Mouse (Mus musculus) myocyte (in vitro differentiated cells): Measurements from ENCODE around the gene Ptpn3. TPM values are rescaled to one million over a fixed set of nuclear protein-coding genes. Genes with fewer than 3 reads are reported as not detected.

Experiments
- H3K27me3 ChIP-seq: one replicate; pipeline ENCODE4 v1.6.1; 2011; ENCODE audit not compliant: control insufficient read depth, insufficient read depth, insufficient read length
- H3K36me3 ChIP-seq: one replicate; pipeline ENCODE4 v1.6.1; 2011; ENCODE audit not compliant: control insufficient read depth, insufficient read depth
- H3K4me2 ChIP-seq: one replicate; pipeline ENCODE4 v1.6.1; 2011; ENCODE audit warnings: low read depth, control low read depth
- H3K4me3 ChIP-seq: one replicate; pipeline ENCODE4 v1.5.1; 2011; ENCODE audit warnings: mild to moderate bottlenecking, control low read depth, moderate library complexity
- H3K79me2 ChIP-seq: one replicate; pipeline ENCODE4 v1.6.1; 2011; ENCODE audit not compliant: control insufficient read depth, insufficient read depth
- H3ac ChIP-seq: one replicate; pipeline ENCODE4 v1.6.1; 2011; ENCODE audit not compliant: control insufficient read depth, insufficient read length
- CEBPB ChIP-seq: IDR thresholded peaks from 2 replicates; pipeline ENCODE4 v1.6.1; 2011; ENCODE audit warnings: mild to moderate bottlenecking, moderate library complexity; ENCODE audit not compliant: poor library complexity, insufficient read depth, severe bottlenecking
- E2F4 ChIP-seq: IDR thresholded peaks from one replicate; pipeline ENCODE4 v1.6.1; 2011; ENCODE audit warnings: mild to moderate bottlenecking, control low read depth, moderate library complexity; ENCODE audit not compliant: insufficient read depth
- MAX ChIP-seq: IDR thresholded peaks from one replicate; pipeline ENCODE4 v1.6.1; 2011; ENCODE audit warnings: low read depth, mild to moderate bottlenecking, control low read depth
- MYOD1 ChIP-seq, 3 experiments: IDR thresholded peaks; one replicate each; pipeline ENCODE4 v1.6.1; 2011; ENCODE audit warnings: control low read depth in 2 of 3, low read depth in 2 of 3, mild to moderate bottlenecking in 2 of 3, moderate library complexity in 1 of 3; ENCODE audit not compliant: insufficient read length in 2 of 3, control insufficient read depth in 1 of 3
- MYOG ChIP-seq, 3 experiments: IDR thresholded peaks; one replicate each; pipeline ENCODE4 v1.6.1; 2011; ENCODE audit warnings: control low read depth in 2 of 3, low read depth in 2 of 3, mild to moderate bottlenecking in 2 of 3; ENCODE audit not compliant: insufficient read length in 2 of 3, control insufficient read depth in 1 of 3, insufficient read depth in 1 of 3
- POLR2A ChIP-seq: IDR thresholded peaks from one replicate; pipeline ENCODE4 v1.6.1; 2011; ENCODE audit warnings: low read depth, mild to moderate bottlenecking, control low read depth, moderate library complexity; ENCODE audit not compliant: insufficient read length
- POLR2AphosphoS2 ChIP-seq: IDR thresholded peaks from one replicate; pipeline ENCODE4 v1.6.1; 2011; ENCODE audit warnings: low read depth, control low read depth; ENCODE audit not compliant: insufficient read length
- REST ChIP-seq: IDR thresholded peaks from one replicate; pipeline ENCODE4 v1.6.1; 2011; ENCODE audit warnings: mild to moderate bottlenecking, control low read depth, moderate library complexity; ENCODE audit not compliant: insufficient read depth, insufficient read length
- SRF ChIP-seq: IDR thresholded peaks from one replicate; pipeline ENCODE4 v1.6.1; 2011; ENCODE audit warnings: low read depth; ENCODE audit not compliant: control insufficient read depth, insufficient read length
- TCF12 ChIP-seq: IDR thresholded peaks from one replicate; pipeline ENCODE4 v1.6.1; 2011; ENCODE audit warnings: mild to moderate bottlenecking, control low read depth; ENCODE audit not compliant: poor library complexity, insufficient read depth, severe bottlenecking
- TCF3 ChIP-seq: IDR thresholded peaks from one replicate; pipeline ENCODE4 v1.6.1; 2011; ENCODE audit warnings: low read depth, control low read depth; ENCODE audit not compliant: insufficient read length
- USF1 ChIP-seq: IDR thresholded peaks from one replicate; pipeline ENCODE4 v1.6.1; 2011; ENCODE audit warnings: low read depth, mild to moderate bottlenecking, control low read depth, moderate library complexity
- polyA plus RNA-seq: library from polyadenylated mRNA; unstranded; fragments of >200 nt; fragmentation: generic; extraction: Trizol; gene quantifications from one replicate; pipeline ENCODE4 v1.2.1, GENCODE M21; 2012; ENCODE audit warnings: missing spikeins

The Ptpn3 gene
- polyA plus RNA-seq, 1 experiment: 3.1 TPM

GRCm38 (mm10) chr4:57306260-57306659 lies 4.6 kb upstream of the Ptpn3 start:
- Histone ChIP-seq H3ac (no peak overlapping the region), H3K79me2 (no peaks in the 10 kb centered on the region), H3K27me3 (no peaks in the 10 kb centered on the region), H3K4me2 (peak overlapping the region; percentile 26), H3K36me3 (no peaks in the 10 kb centered on the region), H3K4me3 (no peak overlapping the region)
- no peak for TF ChIP-seq USF1
- TF ChIP-seq MYOD1 (IDR thresholded peaks at IDR 0.05; ENCODE audit: control insufficient read depth in 1 of 3, insufficient read length in 2 of 3, low read depth in 2 of 3): no peak
- no peak for TF ChIP-seq MAX
- TF ChIP-seq TCF3: no peak
- no peak for TF ChIP-seq POLR2AphosphoS2
- peak; percentile 76 for TF ChIP-seq CEBPB

- Histone ChIP-seq H3K4me3 (no peak overlapping the region), H3K79me2 (no peaks in the 10 kb centered on the region), H3K36me3 (no peaks in the 10 kb centered on the region), H3K4me2 (no peak overlapping the region), H3K27me3 (no peaks in the 10 kb centered on the region), H3ac (no peak overlapping the region)
- TF ChIP-seq MYOD1 (IDR thresholded peaks at IDR 0.05; ENCODE audit: control insufficient read depth in 1 of 3, insufficient read length in 2 of 3, low read depth in 2 of 3): no peak
- no peak for TF ChIP-seq REST
- no peak for TF ChIP-seq SRF
- no peak for TF ChIP-seq POLR2A
These were observed 4.0 kb upstream of the Ptpn3 start for GRCm38 (mm10) chr4:57305644-57306043.

- H3K4me2 ChIP-seq: peak overlapping the region; percentile 77
- H3K79me2 ChIP-seq: no peaks in the 10 kb centered on the region
- TF ChIP-seq MYOD1 (IDR thresholded peaks at IDR 0.05; ENCODE audit: control insufficient read depth in 1 of 3, insufficient read length in 2 of 3, low read depth in 2 of 3) (peak in 2 of 3 experiments; percentile 7 to 36), MAX (no peak), TCF3 (no peak), E2F4 (no peak), POLR2AphosphoS2 (no peak), MYOG (IDR thresholded peaks at IDR 0.05; ENCODE audit: control insufficient read depth in 1 of 3, insufficient read depth in 1 of 3, insufficient read length in 2 of 3, low read depth in 2 of 3) (peak in 1 of 3 experiments; percentile 13), TCF12 (no peak)
- peak overlapping the region; percentile 37 for H3ac ChIP-seq
- H3K4me3 ChIP-seq: peak overlapping the region; percentile 32
- no peaks in the 10 kb centered on the region for H3K27me3 ChIP-seq
- no peaks in the 10 kb centered on the region for H3K36me3 ChIP-seq
These were observed 898 bp downstream of the Ptpn3 start for GRCm38 (mm10) chr4:57300469-57301409.

- Histone ChIP-seq H3K27me3 (no peaks in the 10 kb centered on the region), H3K36me3 (no peaks in the 10 kb centered on the region), H3K4me2 (peak overlapping the region; percentile 82), H3K4me3 (peak overlapping the region; percentile 32), H3ac (peak overlapping the region; percentile 37), H3K79me2 (no peaks in the 10 kb centered on the region)
- TF ChIP-seq MYOG (IDR thresholded peaks at IDR 0.05; ENCODE audit: control insufficient read depth in 1 of 3, insufficient read depth in 1 of 3, insufficient read length in 2 of 3, low read depth in 2 of 3) (peak in 2 of 3 experiments; percentile 7 to 8), POLR2A (peak; percentile 46), MAX (no peak), REST (no peak), MYOD1 (IDR thresholded peaks at IDR 0.05; ENCODE audit: control insufficient read depth in 1 of 3, insufficient read length in 2 of 3, low read depth in 2 of 3) (peak in 1 of 3 experiments; percentile 50)
These were observed 1.8 kb downstream of the Ptpn3 start for GRCm38 (mm10) chr4:57299701-57300468.

GRCm38 (mm10) chr4:57299308-57299700 lies 2.3 kb downstream of the Ptpn3 start:
- no peaks in the 10 kb centered on the region for H3K27me3 ChIP-seq
- no peak for TF ChIP-seq POLR2A
- TF ChIP-seq MYOG (IDR thresholded peaks at IDR 0.05; ENCODE audit: control insufficient read depth in 1 of 3, insufficient read depth in 1 of 3, insufficient read length in 2 of 3, low read depth in 2 of 3): peak in 1 of 3 experiments; percentile 11
- no peak for TF ChIP-seq MAX
- peak in 1 of 3 experiments; percentile 38 for TF ChIP-seq MYOD1 (IDR thresholded peaks at IDR 0.05; ENCODE audit: control insufficient read depth in 1 of 3, insufficient read length in 2 of 3, low read depth in 2 of 3)
- no peak for TF ChIP-seq SRF
- TF ChIP-seq CEBPB: 0 out of 2 replicates have a peak, but pooled peaks have one; percentile 11

More at GRCm38 (mm10) chr4:57299308-57299700, 2.3 kb downstream of the Ptpn3 start:
- peaks cover 3% of the 10 kb centered on the region for H3K79me2 ChIP-seq
- peak overlapping the region; percentile 82 for H3K4me2 ChIP-seq
- peak overlapping the region; percentile 37 for H3ac ChIP-seq
- peak overlapping the region; percentile 32 for H3K4me3 ChIP-seq
- no peaks in the 10 kb centered on the region for H3K36me3 ChIP-seq
